Mouse (Mus musculus) left cerebral cortex, adult 2 months (tissue): ENCODE measurements at regions not wholly inside any gene's neighbourhood (a gene's known extent, or its start where the extent isn't known, plus 50 kb on each side); places are given as distances from the start of the nearest gene placed in this dataset.

Source experiments
- DNase-seq, 2 experiments: peaks; one replicate each; pipeline ENCODE4 v3.0.0; 2021 to 2022; ENCODE audit warnings: low spot score in 2 of 2, mixed read lengths in 1 of 2; ENCODE audit errors: extremely low spot score in 1 of 2
- H3K27ac ChIP-seq: fragments of 200-600 bp; 2 replicates; pipeline ENCODE4 v1.8.1; 2022
- H3K4me3 ChIP-seq: fragments of 200-600 bp; 2 replicates; pipeline ENCODE4 v1.8.1; 2022
- CTCF ChIP-seq: fragments of 200-600 bp; IDR thresholded peaks from 2 replicates; pipeline ENCODE4 v1.8.1; 2022; ENCODE audit warnings: antibody characterized with exemption, mild to moderate bottlenecking, moderate library complexity
- intact Hi-C: fragments of 180-260 bp; cut with DNase I; formaldehyde crosslinking; loops from one replicate; pipeline ENCODE4 v1.15.1; 2025

DNA sequence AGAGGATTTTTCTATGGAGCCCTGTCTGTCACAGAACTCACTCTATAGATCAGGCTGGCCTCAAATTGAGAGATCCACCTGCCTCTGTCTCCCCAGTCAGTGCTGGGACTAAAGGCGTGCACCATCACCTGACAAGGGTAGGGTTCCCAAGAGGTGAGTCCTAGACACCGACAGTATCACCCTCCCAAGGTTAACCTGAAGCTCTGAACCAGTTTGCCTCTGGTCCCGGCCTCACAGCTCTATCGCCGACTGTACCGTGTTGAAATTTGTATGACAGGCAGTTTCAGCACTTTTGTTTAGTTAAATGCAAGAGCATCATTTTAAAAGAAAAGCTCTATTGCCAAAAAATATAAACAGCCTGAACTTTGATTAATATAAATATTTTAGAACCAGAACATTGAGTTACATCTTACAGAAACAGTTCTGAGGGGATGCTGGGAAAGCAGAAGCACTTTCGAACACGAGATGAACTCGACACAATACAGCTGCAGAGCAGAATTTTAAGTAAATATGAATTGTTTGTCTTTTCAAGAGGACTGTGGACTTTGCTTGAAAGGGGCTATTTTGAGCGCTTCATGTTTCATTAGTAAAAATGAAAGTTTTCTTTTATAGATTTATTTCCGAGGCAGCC is 189.2 kb upstream of the Adgrl2 start:
- Histone ChIP-seq H3K4me3 (no peak overlapping the region), H3K27ac (no peak overlapping the region)
- no peak for TF ChIP-seq CTCF
- DNase-seq = no peak
- intact Hi-C loops = no loop called here

DNA sequence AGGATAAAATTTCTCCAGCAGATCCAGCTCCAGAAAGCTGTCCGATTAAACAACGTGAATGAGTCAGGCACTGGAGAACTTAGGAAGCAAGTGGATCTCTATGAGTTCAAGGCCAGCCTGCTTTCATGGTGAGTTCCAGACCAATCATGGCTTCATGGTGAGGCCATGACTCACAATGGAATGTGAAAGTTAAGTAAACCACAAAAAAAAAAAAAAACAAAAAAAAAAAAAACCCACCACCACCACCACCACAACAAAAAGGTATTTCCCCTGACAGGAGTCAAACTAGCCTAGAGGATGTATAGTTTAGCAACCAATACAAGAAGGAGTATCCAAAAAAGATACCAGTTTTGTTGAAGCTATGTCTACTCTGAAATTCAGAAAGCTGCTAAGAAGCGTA is 188.5 kb upstream of the Adgrl2 start:
- no peak for TF ChIP-seq CTCF
- Histone ChIP-seq H3K4me3 (no peak overlapping the region), H3K27ac (no peak overlapping the region)
- no peak for DNase-seq
- intact Hi-C loops = no loop called here

- intact Hi-C loops = no loop called here
Measured at GRCm38 (mm10) chr3:149174689-149175390, 184.5 kb upstream of the Adgrl2 start.

DNA sequence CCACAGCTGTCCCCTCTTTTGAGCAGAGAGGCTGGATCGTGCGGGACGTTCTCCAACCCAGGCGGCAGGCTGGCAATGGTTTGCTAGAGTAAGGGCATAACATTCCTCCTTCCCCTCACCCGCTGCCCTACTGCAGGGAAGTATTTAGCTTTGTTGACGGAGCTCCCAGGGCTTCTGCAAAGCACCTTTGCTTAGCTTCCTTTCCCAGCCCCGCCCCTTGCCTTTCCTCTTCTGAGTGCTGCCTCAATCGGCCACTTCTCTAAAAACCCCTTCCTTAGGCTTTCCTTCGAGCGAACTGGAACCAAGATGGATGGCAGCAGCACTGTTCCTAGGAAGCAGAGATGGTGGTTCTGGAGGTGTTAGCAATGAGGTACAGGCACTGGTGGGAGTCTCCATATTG is 183.2 kb upstream of the Adgrl2 start:
- H3K27ac ChIP-seq = no peak overlapping the region
- no peak for DNase-seq
- intact Hi-C loops = no loop called here
- TF ChIP-seq CTCF = no peak
- H3K4me3 ChIP-seq = 0 out of 2 replicates have a peak overlapping the region, but pooled peaks have one; percentile 5

More at GRCm38 (mm10) chr3:149174689-149175390, 184.5 kb upstream of the Adgrl2 start:
- DNase-seq = no peak
- H3K27ac ChIP-seq = no peak overlapping the region
- no peak for TF ChIP-seq CTCF
- no peak overlapping the region for H3K4me3 ChIP-seq

DNA sequence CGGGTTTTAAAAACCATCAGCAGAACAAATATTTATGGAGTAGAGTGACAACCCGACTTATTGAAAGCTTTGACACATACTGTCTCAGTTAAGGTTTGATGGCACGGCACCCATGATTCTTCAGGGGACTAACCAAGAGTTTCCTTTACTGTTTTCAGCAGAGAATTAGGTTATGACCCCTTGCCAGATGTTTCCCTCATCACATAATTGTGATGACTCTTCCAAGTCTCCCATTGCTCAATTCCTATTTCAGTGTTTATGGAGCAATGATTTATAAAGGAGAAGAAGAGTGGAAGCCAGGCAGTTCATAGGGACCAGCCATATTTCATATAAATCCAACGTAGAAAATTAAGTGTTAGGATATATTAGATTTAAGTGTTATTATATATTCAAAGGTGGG is 181.4 kb upstream of the Adgrl2 start:
- intact Hi-C loops = no loop called here
- H3K27ac ChIP-seq = no peak overlapping the region
- TF ChIP-seq CTCF = no peak
- no peak overlapping the region for H3K4me3 ChIP-seq
- DNase-seq = no peak

DNA sequence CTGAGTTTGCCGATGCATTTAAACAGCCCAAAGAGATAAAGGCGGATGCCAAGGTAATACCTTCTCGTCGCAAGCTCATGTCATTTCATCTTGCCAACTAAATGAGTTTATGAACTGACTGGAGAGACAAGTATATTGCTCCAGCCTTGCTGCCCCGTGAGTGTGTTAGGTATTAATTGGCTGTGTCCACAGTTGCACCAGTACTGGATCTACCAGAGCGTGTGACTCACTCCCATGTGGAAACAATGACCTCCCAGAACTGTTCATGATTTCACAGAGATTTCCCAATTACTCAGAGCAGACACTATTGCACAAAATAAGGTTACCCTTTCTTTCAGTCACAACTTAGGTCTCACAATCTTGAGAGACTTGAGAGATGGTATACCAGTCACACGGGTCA is 179.8 kb upstream of the Adgrl2 start:
- Histone ChIP-seq H3K4me3 (no peak overlapping the region), H3K27ac (no peak overlapping the region)
- DNase-seq = no peak
- no peak for TF ChIP-seq CTCF
- intact Hi-C loops = no loop called here

DNA sequence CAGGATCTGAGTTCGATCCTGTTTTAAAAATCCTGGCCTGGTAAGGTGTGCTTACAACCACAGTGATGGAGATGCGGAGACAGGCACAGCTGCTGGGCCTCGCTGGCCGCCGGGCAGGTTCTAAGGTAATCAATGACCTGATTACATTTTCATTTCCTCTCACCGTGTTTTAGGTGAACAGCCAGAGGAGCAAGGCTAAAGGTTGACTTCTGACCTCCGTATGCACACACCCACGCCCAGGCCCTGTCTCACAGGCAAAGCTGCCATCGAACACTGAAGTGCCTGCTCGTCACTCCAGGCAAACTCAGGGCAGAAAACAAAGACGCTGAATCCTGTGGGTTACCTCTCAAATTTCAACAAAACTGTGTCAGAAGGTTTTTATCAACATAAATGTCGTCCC is 179.1 kb upstream of the Adgrl2 start:
- Histone ChIP-seq H3K4me3 (no peak overlapping the region), H3K27ac (no peak overlapping the region)
- no peak for TF ChIP-seq CTCF
- no peak for DNase-seq
- intact Hi-C loops = no loop called here

DNA sequence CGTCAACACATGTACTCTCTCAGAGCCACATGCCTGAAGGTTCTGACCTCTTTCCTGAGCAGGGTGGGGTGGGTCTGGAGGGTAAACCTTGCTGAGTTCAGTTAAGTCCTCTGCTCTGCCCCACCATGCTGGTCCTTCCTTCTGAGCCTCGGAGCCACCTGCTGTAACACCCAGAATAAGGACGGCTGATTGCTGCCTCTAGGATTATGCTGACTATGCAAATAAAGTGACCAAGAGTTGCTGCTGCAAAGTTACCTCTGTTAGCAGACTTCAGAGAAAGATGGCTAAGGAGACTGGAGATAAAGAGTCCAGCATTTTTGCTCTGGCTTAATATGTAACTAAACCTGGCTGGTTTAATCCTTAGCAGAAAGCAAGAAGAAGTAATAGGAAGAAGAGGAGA is 177.6 kb upstream of the Adgrl2 start:
- DNase-seq = no peak
- no peak overlapping the region for H3K27ac ChIP-seq
- intact Hi-C loops = no loop called here
- no peak for TF ChIP-seq CTCF
- H3K4me3 ChIP-seq = no peak overlapping the region

GRCm38 (mm10) chr3:149164804-149165203 is 174.4 kb upstream of the Adgrl2 start:
- no peak overlapping the region for H3K4me3 ChIP-seq
- intact Hi-C loops = no loop called here
- TF ChIP-seq CTCF = no peak
- no peak overlapping the region for H3K27ac ChIP-seq
- no peak for DNase-seq

GRCm38 (mm10) chr3:149163591-149163990 is 173.2 kb upstream of the Adgrl2 start:
- no peak for TF ChIP-seq CTCF
- no peak overlapping the region for H3K27ac ChIP-seq
- H3K4me3 ChIP-seq = no peak overlapping the region
- intact Hi-C loops = no loop called here
- DNase-seq = no peak

GRCm38 (mm10) chr3:149160833-149161232 is 170.5 kb upstream of the Adgrl2 start:
- no peak for TF ChIP-seq CTCF
- Histone ChIP-seq H3K27ac (no peak overlapping the region), H3K4me3 (no peak overlapping the region)
- no peak for DNase-seq
- intact Hi-C loops = no loop called here

DNA sequence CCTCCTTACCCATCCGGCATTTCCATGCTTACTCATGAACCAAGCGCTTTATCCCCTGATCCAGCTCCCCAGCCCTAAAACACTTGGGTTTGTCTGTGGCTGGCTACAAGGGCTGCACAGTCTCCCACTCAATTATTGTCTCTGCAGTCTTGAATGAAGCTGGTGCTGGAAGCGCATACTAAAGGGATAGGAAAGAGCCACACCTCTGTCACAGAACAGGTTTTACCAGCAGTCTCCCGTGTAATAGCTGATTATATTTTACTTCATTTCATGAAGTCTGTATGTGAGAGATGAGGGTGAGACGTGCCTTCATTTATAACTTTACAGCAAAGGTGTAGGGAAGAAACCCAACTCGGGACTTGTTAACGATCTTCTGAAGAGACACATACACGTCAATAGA is 167.0 kb upstream of the Adgrl2 start:
- no peak for TF ChIP-seq CTCF
- DNase-seq = no peak
- Histone ChIP-seq H3K27ac (no peak overlapping the region), H3K4me3 (no peak overlapping the region)
- intact Hi-C loops = no loop called here

GRCm38 (mm10) chr3:149152312-149152711 is 162.0 kb upstream of the Adgrl2 start:
- Histone ChIP-seq H3K27ac (no peak overlapping the region), H3K4me3 (no peak overlapping the region)
- no peak for DNase-seq
- intact Hi-C loops = no loop called here
- no peak for TF ChIP-seq CTCF
